Mouse (Mus musculus) ES-E14 (cell line): ENCODE measurements around the gene Rplp2. TPM values are rescaled to one million over a fixed set of nuclear protein-coding genes. Genes with fewer than 3 reads are reported as not detected.

ENCODE experiments used
- DNase-seq: peaks from one replicate; pipeline ENCODE4 v3.0.0-alpha.2; 2013; ENCODE audit warnings: low read depth, low spot score
- H3K27ac ChIP-seq: 2 replicates; pipeline ENCODE4 v1.5.1; 2012; ENCODE audit warnings: low read depth, mild to moderate bottlenecking, low read length, moderate library complexity, mixed read lengths; ENCODE audit not compliant: poor library complexity, insufficient read depth, severe bottlenecking
- H3K36me3 ChIP-seq: 2 replicates; pipeline ENCODE4 v1.6.1; 2012; ENCODE audit warnings: mild to moderate bottlenecking, low read length, moderate library complexity, mixed read lengths; ENCODE audit not compliant: control insufficient read depth, poor library complexity, insufficient read depth, severe bottlenecking
- H3K4me1 ChIP-seq, 2 experiments: fragments of 150-350 bp in 1 of 2; sonication (generic) in 1 of 2; 2 replicates each; pipeline ENCODE4 v1.6.1; 2012; ENCODE audit warnings: low read length in 2 of 2, mild to moderate bottlenecking in 1 of 2, mixed read lengths in 1 of 2; ENCODE audit not compliant: control insufficient read depth in 2 of 2, insufficient read depth in 2 of 2, poor library complexity in 1 of 2
- H3K4me3 ChIP-seq, 2 experiments: fragments of 150-350 bp in 1 of 2; sonication (generic) in 1 of 2; 2 replicates each; pipeline ENCODE4 v1.5.1; 2012; ENCODE audit warnings: low read length in 2 of 2, low read depth in 1 of 2, mild to moderate bottlenecking in 1 of 2, mixed read lengths in 1 of 2; ENCODE audit not compliant: insufficient read depth in 1 of 2, poor library complexity in 1 of 2, severe bottlenecking in 1 of 2
- H3K9ac ChIP-seq: 2 replicates; pipeline ENCODE4 v1.6.1; 2012; ENCODE audit warnings: low read depth, mild to moderate bottlenecking, low read length, mixed read lengths; ENCODE audit not compliant: poor library complexity, insufficient read depth, severe bottlenecking
- H3K9me3 ChIP-seq: fragments of 150-350 bp; sonication (generic); 2 replicates; pipeline ENCODE4 v1.6.1; 2012; ENCODE audit warnings: low read depth, mild to moderate bottlenecking, low read length; ENCODE audit not compliant: control insufficient read depth, insufficient read depth
- CHD2 ChIP-seq: IDR thresholded peaks from 2 replicates; pipeline ENCODE4 v1.6.1; 2014; ENCODE audit warnings: mild to moderate bottlenecking, low read depth, low read length, inconsistent platforms
- HCFC1 ChIP-seq: IDR thresholded peaks from 2 replicates; pipeline ENCODE4 v1.6.1; 2012; ENCODE audit warnings: low read length, inconsistent platforms, borderline replicate concordance; ENCODE audit not compliant: insufficient read depth
- MAFK ChIP-seq: IDR thresholded peaks from 2 replicates; pipeline ENCODE4 v1.6.1; 2014; ENCODE audit warnings: mild to moderate bottlenecking, low read depth, low read length, inconsistent platforms; ENCODE audit not compliant: insufficient read depth
- ZC3H11A ChIP-seq: IDR thresholded peaks from 2 replicates; pipeline ENCODE4 v1.6.1; 2012; ENCODE audit warnings: low read depth, mild to moderate bottlenecking, inconsistent platforms, low read length, borderline replicate concordance
- ZNF384 ChIP-seq: IDR thresholded peaks from 2 replicates; pipeline ENCODE4 v1.6.1; 2012; ENCODE audit warnings: low read depth, low read length, inconsistent platforms
- in situ Hi-C, 2 experiments: fragments of 600-800 bp; cut with MboI; formaldehyde crosslinking; loops; one replicate each; pipeline ENCODE4 v1.15.1; 2025; ENCODE audit warnings: low sequenced_read_pairs in 2 of 2, inconsistent platforms in 1 of 2; ENCODE audit not compliant: unreplicated experiment in 2 of 2
- total RNA-seq: library from RNA; depleted of rRNA; stranded (reverse); fragments of 300-350 nt; gene quantifications from 2 replicates; pipeline ENCODE4 v1.2.3, GENCODE M21; 2012

Gene Rplp2
- total RNA-seq, 1 experiment = 3,085 TPM

DNA sequence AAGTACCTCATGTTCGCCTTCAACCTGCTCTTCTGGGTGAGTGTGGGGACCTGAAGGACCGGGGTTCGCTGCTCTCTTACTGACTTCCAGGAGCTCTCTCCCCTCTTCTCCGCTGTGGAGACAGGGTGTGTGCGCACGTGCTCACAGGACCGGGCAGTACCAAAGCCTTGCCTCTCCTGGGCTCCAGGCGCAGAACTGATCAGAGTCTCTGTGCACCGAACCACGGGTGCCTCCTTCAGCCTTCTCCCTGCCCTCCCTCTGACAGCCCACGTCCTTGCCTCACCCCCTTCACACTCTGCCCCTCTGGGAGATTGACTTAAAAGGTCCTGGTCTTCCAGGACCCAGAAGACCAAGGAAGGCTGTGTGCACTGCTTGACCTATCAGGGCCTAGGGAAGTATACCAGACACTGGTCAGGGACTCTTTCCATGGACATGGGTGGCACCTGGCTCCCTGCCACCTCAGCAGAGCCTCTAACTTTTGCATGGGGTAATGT is 35.4 kb downstream of the Rplp2 start:
- H3K27ac ChIP-seq = no peak overlapping the region
- TF ChIP-seq CHD2 = no peak
- TF ChIP-seq ZNF384 = no peak
- no peak for TF ChIP-seq HCFC1
- TF ChIP-seq MAFK = no peak
- no peak for TF ChIP-seq ZC3H11A
- in situ Hi-C loops = no loop called here
- peak overlapping the region; percentile 82 to 83 for H3K4me3 ChIP-seq
- H3K9ac ChIP-seq = peak overlapping the region; percentile 82
- H3K36me3 ChIP-seq = peaks cover 6% of the 10 kb centered on the region; the same call in 1 of the 2 replicates
- no peaks in the 10 kb centered on the region for H3K9me3 ChIP-seq
- no peak for DNase-seq
- H3K4me1 ChIP-seq = peaks cover 4 to 7% of the 10 kb centered on the region in 2 experiments; a peak in 2 of 4 replicates

GRCm38 (mm10) chr7:141483114-141483653 is 36.0 kb downstream of the Rplp2 start:
- TF ChIP-seq HCFC1 (no peak), ZC3H11A (no peak), ZNF384 (no peak), CHD2 (no peak)
- H3K9ac ChIP-seq = no peak overlapping the region
- no peaks in the 10 kb centered on the region for H3K9me3 ChIP-seq
- no peak overlapping the region for H3K4me3 ChIP-seq
- H3K27ac ChIP-seq = no peak overlapping the region
- peaks cover 4 to 7% of the 10 kb centered on the region in 2 experiments; a peak in 2 of 4 replicates for H3K4me1 ChIP-seq
- DNase-seq = no peak
- H3K36me3 ChIP-seq = peaks cover 6% of the 10 kb centered on the region; the same call in 1 of the 2 replicates
- in situ Hi-C loops = no loop called here

GRCm38 (mm10) chr7:141484186-141485120 is 37.3 kb downstream of the Rplp2 start:
- no peaks in the 10 kb centered on the region for H3K9me3 ChIP-seq
- H3K9ac ChIP-seq = no peak overlapping the region
- in situ Hi-C loops = no loop called here
- no peak for DNase-seq
- peaks cover 4 to 7% of the 10 kb centered on the region in 2 experiments; a peak in 2 of 4 replicates for H3K4me1 ChIP-seq
- no peak for TF ChIP-seq CHD2
- no peak overlapping the region for H3K4me3 ChIP-seq
- no peak overlapping the region for H3K27ac ChIP-seq
- peaks cover 6% of the 10 kb centered on the region; the same call in 1 of the 2 replicates for H3K36me3 ChIP-seq

GRCm38 (mm10) chr7:141485186-141485585 is 38.0 kb downstream of the Rplp2 start:
- H3K36me3 ChIP-seq = peaks cover 6% of the 10 kb centered on the region; the same call in 1 of the 2 replicates
- DNase-seq = no peak
- H3K9ac ChIP-seq = no peak overlapping the region
- peaks cover 4 to 7% of the 10 kb centered on the region in 2 experiments; a peak in 2 of 4 replicates for H3K4me1 ChIP-seq
- TF ChIP-seq MAFK (no peak), ZNF384 (no peak), CHD2 (no peak)
- no peak overlapping the region for H3K27ac ChIP-seq
- H3K9me3 ChIP-seq = no peaks in the 10 kb centered on the region
- no peak overlapping the region for H3K4me3 ChIP-seq
- in situ Hi-C loops = no loop called here
